Mouse (Mus musculus): ENCODE measurements around the gene Insl3. TPM values are rescaled to one million over a fixed set of nuclear protein-coding genes. Genes with fewer than 3 reads are reported as not detected.

Gene Insl3
- polyA plus RNA-seq (2012; rRNA removed), result 58.5 and 60.7 TPM in 2 replicates

DNA sequence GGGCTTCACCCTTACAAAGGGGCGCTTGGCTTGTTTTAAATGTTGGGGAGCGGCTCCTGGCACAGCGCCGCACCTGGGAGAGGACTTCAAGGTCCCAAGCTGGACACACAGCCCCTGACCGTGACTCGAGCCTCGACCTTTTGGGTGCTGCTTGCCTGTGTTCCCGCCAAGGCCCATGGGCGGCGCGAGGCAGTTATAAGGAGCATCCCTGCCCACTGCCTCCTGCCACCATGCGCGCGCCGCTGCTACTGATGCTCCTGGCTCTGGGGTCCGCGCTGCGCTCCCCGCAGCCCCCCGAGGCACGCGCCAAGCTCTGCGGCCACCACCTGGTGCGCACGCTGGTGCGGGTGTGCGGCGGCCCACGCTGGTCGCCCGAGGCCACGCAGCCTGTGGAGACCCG lies at the start of gene Insl3:
Gene Insl3 (plus strand): TSS at position 187 of the 400 bp plus-strand sequence.
- TF ChIP-seq CTCF (IDR thresholded peaks at IDR 0.05; ENCODE audit: insufficient read depth, low read length) (no peak), POLR2A (IDR thresholded peaks at IDR 0.05; ENCODE audit: borderline replicate concordance, extremely low read depth, low read depth, low read length) (no peak)
- WGBS, result 32% methylated on average over 33 of the region's 33 CpGs
- no peak for DNase-seq
- H3K4me3 ChIP-seq (replicated peaks; ENCODE audit: extremely low read depth, low read depth, low read length), result no peak within 1 kb of the TSS
- H3K4me1 ChIP-seq (ENCODE audit: control insufficient read depth, insufficient read depth, low read length), result peaks cover 3% of the 10 kb centered on the region

DNA sequence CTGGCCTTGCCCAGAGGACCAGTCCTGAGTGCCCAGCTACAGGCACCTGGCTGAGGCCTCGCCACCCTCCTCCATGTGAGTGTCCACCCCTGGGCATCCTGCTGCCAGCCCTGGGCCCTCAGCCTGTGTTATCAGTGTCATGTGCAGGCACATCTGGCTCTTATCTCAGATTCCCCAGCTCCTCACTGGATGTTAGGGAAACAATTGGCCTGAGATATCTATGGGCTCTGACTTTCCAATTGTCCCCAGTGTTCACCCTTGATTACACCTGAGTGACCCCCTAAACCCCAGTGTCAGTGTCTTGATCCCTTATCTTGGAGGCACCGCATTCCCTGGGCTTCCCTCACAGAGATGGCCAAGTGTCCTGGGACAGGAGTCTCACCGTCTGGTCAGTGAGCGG lies 49.7 kb upstream of the Insl3 start:
- no peaks in the 10 kb centered on the region for H3K4me1 ChIP-seq (ENCODE audit: control insufficient read depth, insufficient read depth, low read length)
- DNase-seq, result no peak
- H3K4me3 ChIP-seq (replicated peaks; ENCODE audit: extremely low read depth, low read depth, low read length), result no peak overlapping the region
- no peak for TF ChIP-seq CTCF (IDR thresholded peaks at IDR 0.05; ENCODE audit: insufficient read depth, low read length)
- no peak for TF ChIP-seq POLR2A (IDR thresholded peaks at IDR 0.05; ENCODE audit: borderline replicate concordance, extremely low read depth, low read depth, low read length)
- 89% methylated on average over 4 of the region's 4 CpGs for WGBS

- DNase-seq, result no peak
- TF ChIP-seq CTCF (IDR thresholded peaks at IDR 0.05; ENCODE audit: insufficient read depth, low read length) (no peak), POLR2A (IDR thresholded peaks at IDR 0.05; ENCODE audit: borderline replicate concordance, extremely low read depth, low read depth, low read length) (no peak)
- WGBS, result 59% methylated on average over 9 of the region's 9 CpGs
- Histone ChIP-seq H3K4me3 (replicated peaks; ENCODE audit: extremely low read depth, low read depth, low read length) (no peak overlapping the region), H3K4me1 (ENCODE audit: control insufficient read depth, insufficient read depth, low read length) (no peaks in the 10 kb centered on the region)
Observed at GRCm38 (mm10) chr8:71645510-71645909, 43.5 kb upstream of the Insl3 start.

- 2% methylated on average over 24 of the region's 24 CpGs for WGBS
- no peak for TF ChIP-seq CTCF (IDR thresholded peaks at IDR 0.05; ENCODE audit: insufficient read depth, low read length)
- no peak for TF ChIP-seq POLR2A (IDR thresholded peaks at IDR 0.05; ENCODE audit: borderline replicate concordance, extremely low read depth, low read depth, low read length)
- H3K4me3 ChIP-seq (replicated peaks; ENCODE audit: extremely low read depth, low read depth, low read length), result no peak overlapping the region
- no peak for DNase-seq
- H3K4me1 ChIP-seq (ENCODE audit: control insufficient read depth, insufficient read depth, low read length), result no peaks in the 10 kb centered on the region
Observed at GRCm38 (mm10) chr8:71654600-71654999, 34.4 kb upstream of the Insl3 start.

DNA sequence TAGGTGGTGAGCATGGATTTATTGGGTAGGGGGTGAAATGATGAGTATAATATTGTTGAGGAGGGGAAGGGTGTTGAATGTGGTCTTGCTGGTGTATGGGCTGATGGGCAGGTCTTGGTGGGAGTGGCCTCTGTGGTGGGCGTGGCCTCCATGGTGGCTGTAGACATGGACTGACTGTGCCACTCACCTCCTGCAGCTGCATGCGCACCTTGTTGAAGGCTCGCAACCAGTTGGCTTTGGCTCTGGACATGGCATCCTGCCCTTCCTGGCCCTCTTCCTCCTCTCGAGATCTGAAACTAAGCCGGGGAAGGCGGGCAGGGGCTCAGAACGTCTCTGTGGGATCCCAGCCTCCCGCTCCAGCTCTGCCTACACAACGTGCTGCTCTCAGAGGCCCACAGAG lies 31.2 kb upstream of the Insl3 start:
- no peaks in the 10 kb centered on the region for H3K4me1 ChIP-seq (ENCODE audit: control insufficient read depth, insufficient read depth, low read length)
- DNase-seq, result no peak
- TF ChIP-seq CTCF (IDR thresholded peaks at IDR 0.05; ENCODE audit: insufficient read depth, low read length), result no peak
- no peak for TF ChIP-seq POLR2A (IDR thresholded peaks at IDR 0.05; ENCODE audit: borderline replicate concordance, extremely low read depth, low read depth, low read length)
- WGBS, result 27% methylated on average over 9 of the region's 9 CpGs
- no peak overlapping the region for H3K4me3 ChIP-seq (replicated peaks; ENCODE audit: extremely low read depth, low read depth, low read length)

DNA sequence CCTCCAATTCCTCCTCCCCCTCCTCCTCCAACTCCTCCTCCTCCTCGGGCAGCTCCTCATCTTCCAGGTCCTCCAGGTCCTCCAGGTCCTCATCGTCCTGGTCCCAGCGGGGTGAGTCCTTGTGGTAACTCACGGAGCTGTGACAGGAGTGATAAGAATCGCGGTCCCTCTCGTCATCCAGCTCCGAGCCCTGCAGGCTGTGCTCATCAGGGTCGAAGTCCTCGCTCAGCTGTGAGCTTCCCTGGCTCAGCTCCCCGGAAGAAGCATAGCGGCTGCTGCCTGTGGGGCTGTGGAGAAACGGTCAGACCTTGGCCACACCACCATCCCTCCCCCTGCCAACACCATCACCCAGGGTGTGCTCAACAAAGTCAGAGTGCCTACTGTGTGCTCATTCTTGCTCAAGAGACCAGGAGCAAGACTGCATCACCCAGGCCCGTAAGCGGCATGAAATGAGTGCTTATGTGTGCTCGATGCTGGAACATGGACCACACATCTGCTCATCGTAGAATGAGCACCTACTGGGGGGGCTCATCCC lies 30.4 kb upstream of the Insl3 start:
- 26% methylated on average over 17 of the region's 17 CpGs for WGBS
- H3K4me1 ChIP-seq (ENCODE audit: control insufficient read depth, insufficient read depth, low read length), result no peaks in the 10 kb centered on the region
- no peak overlapping the region for H3K4me3 ChIP-seq (replicated peaks; ENCODE audit: extremely low read depth, low read depth, low read length)
- DNase-seq, result no peak
- no peak for TF ChIP-seq CTCF (IDR thresholded peaks at IDR 0.05; ENCODE audit: insufficient read depth, low read length)

DNA sequence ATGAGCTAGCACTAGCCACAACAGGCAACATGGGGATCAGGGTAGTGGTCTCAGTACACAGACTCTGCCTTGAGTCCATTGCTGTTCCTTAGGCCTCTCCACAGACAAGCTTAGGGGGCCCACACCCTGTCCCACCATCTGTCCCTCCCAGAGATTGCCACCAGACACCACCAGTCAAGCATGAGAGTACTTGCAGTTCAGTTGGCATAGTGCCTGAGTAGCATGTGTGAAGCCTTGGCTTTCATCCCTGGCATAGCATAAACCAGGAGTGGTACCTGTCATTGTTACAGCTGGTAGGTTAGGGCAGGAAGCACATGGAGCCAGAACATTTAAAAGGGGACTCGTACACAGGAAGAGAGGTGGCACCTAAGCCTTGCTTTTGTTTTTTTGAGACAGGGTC lies 29.3 kb upstream of the Insl3 start:
- no peaks in the 10 kb centered on the region for H3K4me1 ChIP-seq (ENCODE audit: control insufficient read depth, insufficient read depth, low read length)
- 55% methylated on average over 1 of the region's 1 CpGs for WGBS
- no peak for DNase-seq

DNA sequence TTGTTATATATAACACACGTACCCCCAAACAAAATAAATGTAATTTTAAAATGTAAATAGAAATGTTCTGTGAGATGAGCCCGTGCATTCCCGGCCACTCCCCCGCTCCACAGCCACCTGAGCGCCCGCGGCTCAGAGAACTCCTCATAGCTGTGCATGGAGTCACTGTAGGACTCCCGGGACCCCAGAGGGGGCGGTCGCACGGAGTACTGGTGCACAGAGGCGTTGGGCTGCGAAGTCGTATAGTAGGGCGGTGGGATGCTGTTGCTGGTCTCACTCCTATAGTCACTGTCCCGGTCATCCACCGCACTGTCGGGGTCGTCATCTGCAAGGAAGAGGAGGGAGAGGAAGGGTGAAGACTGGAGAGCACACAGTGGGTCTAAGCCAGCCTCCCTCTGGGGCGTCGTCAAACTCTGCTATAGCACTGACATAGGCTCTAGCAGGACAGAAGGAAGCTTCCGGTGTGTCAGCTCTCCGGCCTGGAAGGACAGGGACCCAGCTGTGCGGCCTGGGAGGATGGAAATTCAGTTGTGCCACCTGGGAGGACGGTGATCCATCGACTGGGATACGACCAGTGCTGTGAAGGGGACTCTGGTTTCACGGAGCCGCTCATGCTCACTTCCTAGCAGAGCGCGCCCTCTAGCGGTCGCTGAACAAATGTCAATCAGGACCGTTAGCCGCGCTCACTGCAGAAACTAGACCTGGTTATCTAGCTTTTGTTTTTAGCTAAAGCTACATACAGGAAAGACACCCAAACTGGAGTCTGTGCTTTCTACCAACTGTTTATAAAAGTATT lies 28.5 kb upstream of the Insl3 start:
- 11% methylated on average over 36 of the region's 36 CpGs for WGBS

More for the DNA sequence above, 29.3 kb upstream of the Insl3 start:
- no peak for TF ChIP-seq POLR2A (IDR thresholded peaks at IDR 0.05; ENCODE audit: borderline replicate concordance, extremely low read depth, low read depth, low read length)
- no peak for TF ChIP-seq CTCF (IDR thresholded peaks at IDR 0.05; ENCODE audit: insufficient read depth, low read length)
- no peak overlapping the region for H3K4me3 ChIP-seq (replicated peaks; ENCODE audit: extremely low read depth, low read depth, low read length)

DNA sequence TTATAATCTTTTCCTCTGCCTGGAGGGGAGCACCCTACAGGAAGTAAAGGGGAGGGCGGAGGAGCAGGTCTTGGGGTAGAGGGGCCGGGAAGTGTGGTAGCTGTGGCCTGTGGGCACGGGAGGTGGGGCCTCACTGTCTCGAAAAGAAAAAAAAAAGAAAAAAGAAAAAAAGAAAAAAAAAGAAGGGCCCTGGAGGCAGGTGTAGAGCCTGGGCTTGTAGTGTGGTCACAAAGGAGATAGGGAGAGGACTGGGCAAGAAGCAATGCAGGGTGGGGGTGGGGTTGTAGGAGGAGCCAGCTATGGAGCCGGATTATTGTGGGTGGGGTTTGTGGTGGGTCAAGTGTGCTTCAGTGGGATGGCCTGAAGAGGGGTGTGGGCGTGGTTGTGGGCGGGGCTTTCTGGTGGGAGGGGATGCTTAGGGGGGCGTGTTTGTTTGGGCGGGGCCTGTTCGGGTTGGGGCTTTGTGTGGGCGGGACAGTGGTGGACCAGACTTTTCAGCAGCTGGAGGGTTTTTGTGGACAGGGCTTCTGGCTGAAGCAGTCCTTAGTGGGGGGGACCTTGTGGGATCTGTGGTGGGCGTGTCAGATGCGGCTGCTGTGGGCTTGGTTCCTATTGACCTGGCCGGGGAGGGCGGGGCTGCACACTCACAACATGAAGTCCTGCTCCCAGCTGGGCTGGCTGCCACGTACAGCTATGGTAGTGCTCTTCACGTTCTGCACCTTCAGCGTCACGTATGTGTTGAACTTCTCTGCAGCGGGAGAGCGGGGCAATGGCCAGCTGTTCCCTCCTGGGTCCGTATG lies 23.5 kb upstream of the Insl3 start:
- H3K4me3 ChIP-seq (replicated peaks; ENCODE audit: extremely low read depth, low read depth, low read length), result no peak overlapping the region
- no peaks in the 10 kb centered on the region for H3K4me1 ChIP-seq (ENCODE audit: control insufficient read depth, insufficient read depth, low read length)
- TF ChIP-seq CTCF (IDR thresholded peaks at IDR 0.05; ENCODE audit: insufficient read depth, low read length) (no peak), POLR2A (IDR thresholded peaks at IDR 0.05; ENCODE audit: borderline replicate concordance, extremely low read depth, low read depth, low read length) (no peak)
- DNase-seq, result peak; percentile 44
- WGBS, result 6% methylated on average over 22 of the region's 22 CpGs

More for the DNA sequence above, 28.5 kb upstream of the Insl3 start:
- peak; percentile 82 for DNase-seq
- H3K4me1 ChIP-seq (ENCODE audit: control insufficient read depth, insufficient read depth, low read length), result no peaks in the 10 kb centered on the region
- no peak overlapping the region for H3K4me3 ChIP-seq (replicated peaks; ENCODE audit: extremely low read depth, low read depth, low read length)
- TF ChIP-seq POLR2A (IDR thresholded peaks at IDR 0.05; ENCODE audit: borderline replicate concordance, extremely low read depth, low read depth, low read length) (no peak), CTCF (IDR thresholded peaks at IDR 0.05; ENCODE audit: insufficient read depth, low read length) (peak; percentile 94)

Measured in lung, adult 2 months (tissue).